Mouse (Mus musculus): Measurements from ENCODE around the gene Sipa1l1.

The Sipa1l1 gene

DNA sequence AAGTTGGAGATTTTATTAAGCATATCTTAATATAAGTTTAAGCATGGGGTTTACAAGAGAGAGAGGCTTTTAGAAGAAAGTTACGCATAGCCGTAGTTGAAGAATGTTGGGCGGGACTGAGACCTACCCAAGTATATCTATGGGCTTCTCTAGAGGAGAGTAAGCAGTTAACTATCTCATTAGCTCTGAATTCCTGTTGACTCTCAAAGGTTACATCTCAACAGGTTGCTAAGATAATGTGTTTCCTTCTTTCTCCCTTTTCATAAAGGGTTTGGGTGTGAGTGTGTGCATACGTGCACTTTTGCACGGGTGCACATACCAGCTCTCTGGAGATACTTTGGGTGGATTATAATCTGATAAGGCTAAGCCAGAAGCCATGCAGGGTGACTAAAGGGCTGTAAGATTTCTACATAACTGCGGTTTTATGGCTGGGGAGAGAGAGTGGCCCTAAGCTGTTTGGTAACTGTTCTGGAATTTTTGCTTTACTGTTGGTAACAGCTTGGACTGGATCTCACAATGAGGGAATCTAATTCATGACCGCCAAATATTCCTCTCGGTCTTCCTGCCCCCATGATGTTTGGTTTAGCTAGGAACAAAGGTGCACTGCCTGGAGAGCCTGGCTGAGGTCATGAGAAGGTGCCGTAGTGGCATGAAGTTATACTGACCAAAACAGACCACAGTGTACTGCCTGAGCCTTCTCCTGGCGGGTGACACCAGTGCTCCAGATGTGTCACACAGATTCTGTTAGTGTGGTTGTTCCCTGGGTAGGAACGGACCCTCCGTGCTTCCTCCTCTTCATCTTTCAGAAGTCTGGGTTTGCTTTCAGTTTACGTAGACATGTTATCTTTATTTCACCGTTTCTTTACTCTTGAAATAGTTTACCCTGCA is 78.5 kb downstream of the Sipa1l1 start:
- no peak for DNase-seq (ENCODE audit: low spot score in 2 of 2)

DNA sequence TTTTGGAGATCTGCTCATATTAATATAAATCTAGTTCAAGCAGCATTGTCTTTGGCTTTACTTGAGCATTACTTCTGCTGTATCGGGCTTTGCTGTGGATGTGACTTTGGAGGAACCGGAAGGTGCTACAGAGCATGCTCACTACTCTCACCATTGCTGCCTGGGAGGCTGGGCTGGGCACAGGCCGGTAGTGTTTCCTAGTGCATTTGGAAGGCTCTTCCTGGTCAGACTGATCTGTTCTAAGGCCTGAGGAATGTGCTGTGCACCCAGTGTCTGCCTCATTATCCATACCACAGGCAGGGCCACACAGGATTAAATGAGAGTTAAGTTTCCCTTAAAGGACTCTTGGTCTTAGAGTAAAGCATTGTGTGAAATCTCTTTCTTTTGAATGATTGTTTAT is 79.4 kb downstream of the Sipa1l1 start:
- no peak for DNase-seq (ENCODE audit: low spot score in 2 of 2)

GRCm38 (mm10) chr12:82251328-82251727 is 82.2 kb downstream of the Sipa1l1 start:
- DNase-seq (ENCODE audit: low spot score in 2 of 2), result no peak

DNA sequence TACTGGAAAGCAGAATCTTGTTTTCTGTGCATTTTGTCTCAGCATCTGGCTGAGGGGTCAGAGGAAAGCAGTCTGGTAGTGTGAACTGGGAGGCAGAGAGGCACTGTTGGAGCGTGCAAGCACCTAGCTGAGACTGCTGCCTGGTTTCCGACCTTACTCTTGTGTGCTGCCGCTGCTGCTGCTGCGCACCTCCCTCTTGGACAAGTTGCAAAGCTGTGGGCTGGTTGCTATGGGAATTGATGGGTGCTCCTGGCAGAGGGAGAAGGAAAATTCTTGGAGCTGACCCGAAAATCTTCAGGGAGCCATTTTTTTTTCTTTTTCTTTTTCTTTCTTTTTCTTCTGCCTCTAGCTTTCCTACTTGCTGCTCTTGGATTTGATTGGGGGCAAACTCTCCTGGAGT is 85.0 kb downstream of the Sipa1l1 start:
- peak in 1 of 2 experiments; percentile 48 for DNase-seq (ENCODE audit: low spot score in 2 of 2)

DNA sequence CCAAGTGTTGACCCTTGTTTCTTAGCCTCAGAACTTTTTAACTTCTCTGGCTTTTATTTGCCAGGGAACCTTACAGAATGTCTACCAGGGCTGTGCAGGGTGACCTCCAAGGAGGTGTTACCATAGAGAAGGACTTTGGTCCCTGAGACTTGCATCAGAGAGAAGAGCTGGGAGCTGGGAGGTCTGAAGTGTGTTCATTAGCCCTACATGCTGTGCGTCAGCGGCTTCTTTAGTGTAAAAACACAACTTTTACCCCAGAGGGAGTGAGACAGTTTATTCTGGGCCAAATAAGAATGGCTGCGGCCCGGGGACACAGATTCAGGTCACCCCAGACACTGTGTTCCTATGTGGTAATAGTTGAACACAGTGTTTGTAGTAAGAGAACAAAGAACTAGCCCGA is 86.9 kb downstream of the Sipa1l1 start:
- peak in 1 of 2 experiments; percentile 28 for DNase-seq (ENCODE audit: low spot score in 2 of 2)

DNA sequence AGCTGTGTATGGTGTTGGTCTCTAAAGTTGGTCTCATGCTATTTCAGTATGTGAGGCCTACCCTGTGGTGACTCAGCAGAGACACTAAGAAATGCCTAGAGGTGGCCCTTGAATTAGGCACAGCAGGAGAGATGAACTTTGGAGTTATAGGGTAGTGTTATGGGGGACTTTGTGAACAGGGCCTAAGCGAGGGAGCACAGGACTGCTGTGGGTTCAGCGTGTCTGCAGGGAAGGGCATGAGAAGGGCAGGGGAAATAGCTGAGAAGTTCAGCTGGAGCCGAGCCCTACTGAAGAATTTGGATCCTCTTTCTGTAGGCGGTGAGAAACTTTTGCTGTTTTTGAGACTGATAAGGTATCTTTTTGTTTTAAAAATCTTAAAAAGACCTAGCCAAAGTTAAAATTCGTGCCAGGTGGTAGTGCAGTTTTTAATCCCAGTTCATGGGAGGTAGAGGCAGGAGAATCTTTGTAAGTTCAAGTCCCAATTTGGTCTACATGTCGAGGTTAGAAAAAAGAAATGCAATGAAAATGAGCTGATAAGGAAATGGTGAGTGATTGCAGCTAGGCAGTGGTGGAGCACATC is 87.9 kb downstream of the Sipa1l1 start:
- peak in 1 of 2 experiments; percentile 46 for DNase-seq (ENCODE audit: low spot score in 2 of 2)

DNA sequence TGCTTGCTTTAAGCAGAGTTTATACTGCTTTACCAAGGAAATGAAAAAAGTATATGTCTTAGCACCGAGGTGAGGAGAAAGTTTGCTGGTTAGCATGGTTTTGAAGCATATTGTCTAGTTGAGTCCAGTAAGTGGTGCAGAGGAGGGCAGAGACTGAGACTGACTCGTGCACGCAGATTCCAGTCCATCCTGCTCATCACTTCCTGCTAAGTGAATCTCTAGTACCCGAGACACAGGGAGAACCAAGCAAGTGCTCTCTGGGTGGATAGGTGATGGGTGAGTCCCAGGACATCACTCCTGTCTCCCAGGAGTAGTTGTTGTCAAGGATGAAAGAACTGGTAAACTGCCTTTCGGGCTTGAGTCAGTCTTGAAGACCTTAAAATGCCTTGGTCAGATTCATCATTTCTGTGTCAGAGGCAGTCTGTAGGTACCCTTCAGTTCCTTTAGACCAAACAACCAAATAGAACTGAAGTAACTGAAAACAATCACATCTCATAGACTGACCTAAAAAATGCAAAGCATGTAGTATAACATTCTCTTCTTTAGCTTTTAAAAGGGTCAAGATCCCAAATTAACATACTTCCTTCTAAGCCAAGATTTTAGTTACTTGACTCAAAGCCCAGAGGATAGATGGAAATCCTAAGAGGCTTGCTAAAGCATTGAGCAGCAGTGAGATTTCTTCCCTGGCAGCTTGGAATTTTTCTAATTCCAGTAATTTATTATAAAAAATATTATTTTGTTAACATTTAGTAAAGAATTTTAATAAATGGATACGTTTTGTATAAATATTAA is 89.1 kb downstream of the Sipa1l1 start:
- DNase-seq (ENCODE audit: low spot score in 2 of 2), result peak in 1 of 2 experiments; percentile 39

DNA sequence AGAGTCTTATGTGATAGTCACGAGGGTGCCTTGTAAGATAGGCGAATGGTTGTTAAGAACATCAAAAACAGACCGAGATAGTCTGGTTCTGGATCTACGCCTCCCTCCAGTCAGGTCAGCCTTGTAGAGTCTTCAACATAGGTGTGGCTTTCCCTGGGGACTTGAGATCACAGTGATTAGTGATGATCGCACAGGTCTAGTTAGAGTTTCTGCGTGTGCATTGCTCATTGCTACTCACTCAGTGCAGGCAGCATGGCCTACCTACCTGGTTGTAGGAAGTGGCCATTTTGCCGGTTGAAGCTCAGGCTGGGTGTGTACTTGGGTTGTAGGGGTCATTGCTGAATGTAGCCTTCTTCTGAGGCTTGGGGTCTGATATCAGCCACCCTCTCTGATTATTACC is 94.3 kb downstream of the Sipa1l1 start:
- DNase-seq (ENCODE audit: low spot score in 2 of 2), result peak in 1 of 2 experiments; percentile 41

DNA sequence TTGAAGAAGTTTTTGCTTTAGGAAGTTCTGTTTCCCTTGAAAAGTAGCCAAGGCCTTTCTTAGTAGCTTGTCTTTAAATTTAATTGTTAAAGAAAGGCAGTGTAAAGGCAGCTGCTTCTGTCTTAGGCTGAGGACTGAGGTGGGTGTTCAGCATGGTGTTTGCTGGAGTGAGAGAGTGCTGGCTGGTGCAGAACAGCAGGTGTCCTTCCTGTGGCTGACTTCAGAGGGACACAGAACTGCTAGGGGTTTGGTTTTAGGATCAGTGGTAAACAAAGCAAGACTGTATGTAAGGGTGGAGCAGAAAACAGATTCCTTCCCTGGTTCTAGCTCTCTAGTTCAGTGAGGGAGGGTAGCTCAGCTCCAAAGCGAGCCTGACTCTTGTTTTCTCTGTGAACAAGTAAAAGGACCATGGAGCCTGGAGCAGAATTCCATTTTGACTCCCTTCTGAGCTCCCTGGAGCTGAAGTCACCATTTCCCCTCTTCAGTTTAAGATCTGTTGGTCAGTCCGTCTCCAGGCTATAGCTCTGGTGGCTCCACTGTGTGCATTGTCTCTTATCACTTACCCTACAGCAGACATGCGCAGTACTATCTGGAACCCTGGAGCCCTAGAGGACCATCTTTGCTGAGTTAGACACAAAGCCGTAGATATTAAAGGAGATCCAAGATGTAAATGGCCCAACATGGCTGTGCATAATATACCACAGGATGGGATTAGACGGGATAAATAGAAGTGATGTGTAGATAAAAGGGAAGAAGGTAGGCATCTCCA is 95.1 kb downstream of the Sipa1l1 start:
- DNase-seq (ENCODE audit: low spot score in 2 of 2), result peak in 1 of 2 experiments; percentile 48

GRCm38 (mm10) chr12:82265335-82266274 is 96.5 kb downstream of the Sipa1l1 start:
- DNase-seq (ENCODE audit: low spot score in 2 of 2), result peak in 1 of 2 experiments; percentile 53

GRCm38 (mm10) chr12:82271447-82271846 is 102.3 kb downstream of the Sipa1l1 start:
- DNase-seq (ENCODE audit: low spot score in 2 of 2), result no peak

DNA sequence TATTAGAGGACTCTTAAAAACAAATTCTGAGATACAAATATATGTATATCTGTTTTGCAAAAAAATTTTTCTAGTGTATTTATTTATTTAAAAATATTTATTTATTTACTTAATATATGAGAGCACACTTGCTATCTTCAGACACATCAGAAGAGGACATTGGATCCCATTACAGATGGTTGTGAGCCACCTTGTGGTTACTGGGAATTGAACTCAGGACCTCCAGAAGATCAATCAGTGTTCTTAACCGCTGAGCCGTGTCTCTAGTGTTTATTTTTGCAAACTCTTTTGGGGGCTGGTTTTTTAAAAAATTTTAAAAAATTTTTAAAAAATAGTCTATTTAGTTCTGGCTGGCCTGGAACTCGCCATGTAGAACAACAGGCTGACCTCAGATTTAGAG is 104.4 kb downstream of the Sipa1l1 start:
- DNase-seq (ENCODE audit: low spot score in 2 of 2), result no peak

DNA sequence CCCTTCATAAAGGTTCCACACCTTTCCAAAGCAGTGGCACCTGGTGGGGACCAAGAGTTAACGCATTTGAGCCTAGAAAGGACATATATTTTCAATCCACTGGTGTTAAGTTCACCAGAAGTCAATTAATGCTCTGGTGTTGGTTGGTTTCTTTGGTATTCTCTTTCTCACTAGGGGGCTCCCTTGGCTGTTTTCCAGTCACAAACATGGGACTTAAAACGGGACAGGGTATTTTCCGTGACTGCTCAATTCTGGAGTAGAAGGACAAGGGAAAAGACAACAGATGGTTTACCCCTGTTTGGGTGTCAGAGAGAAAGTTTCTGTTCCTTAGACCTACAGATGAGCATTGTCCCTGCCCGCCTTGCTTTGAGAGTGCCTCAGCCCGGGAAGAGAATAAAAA is 105.5 kb downstream of the Sipa1l1 start:
- peak in 1 of 2 experiments; percentile 38 for DNase-seq (ENCODE audit: low spot score in 2 of 2)

GRCm38 (mm10) chr12:82275767-82276166 is 106.6 kb downstream of the Sipa1l1 start:
- DNase-seq (ENCODE audit: low spot score in 2 of 2), result no peak

DNA sequence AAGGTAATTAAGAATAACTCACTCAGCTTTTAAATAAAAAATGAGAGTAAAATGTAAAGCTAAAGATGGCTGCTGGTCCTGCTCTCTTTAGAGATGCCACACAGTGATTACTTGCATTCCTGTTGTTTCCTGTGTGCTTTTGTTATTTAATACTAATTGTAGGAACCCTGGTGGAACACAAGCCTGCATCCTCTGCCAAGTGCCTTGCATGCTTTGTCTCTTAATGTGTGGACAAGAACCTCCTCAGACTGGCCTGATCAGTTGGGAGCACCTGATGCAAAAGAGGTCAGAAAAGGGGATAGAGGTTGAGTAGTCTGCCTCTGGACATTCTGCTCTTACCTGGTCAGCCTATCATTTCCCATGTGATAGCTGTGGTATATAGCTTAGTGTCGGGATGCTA is 107.5 kb downstream of the Sipa1l1 start:
- DNase-seq (ENCODE audit: low spot score in 2 of 2), result peak in 1 of 2 experiments; percentile 36

- peak; percentile 23 to 61 for DNase-seq (ENCODE audit: low spot score in 2 of 2)
Observed at GRCm38 (mm10) chr12:82284617-82285016, 115.5 kb downstream of the Sipa1l1 start.

DNA sequence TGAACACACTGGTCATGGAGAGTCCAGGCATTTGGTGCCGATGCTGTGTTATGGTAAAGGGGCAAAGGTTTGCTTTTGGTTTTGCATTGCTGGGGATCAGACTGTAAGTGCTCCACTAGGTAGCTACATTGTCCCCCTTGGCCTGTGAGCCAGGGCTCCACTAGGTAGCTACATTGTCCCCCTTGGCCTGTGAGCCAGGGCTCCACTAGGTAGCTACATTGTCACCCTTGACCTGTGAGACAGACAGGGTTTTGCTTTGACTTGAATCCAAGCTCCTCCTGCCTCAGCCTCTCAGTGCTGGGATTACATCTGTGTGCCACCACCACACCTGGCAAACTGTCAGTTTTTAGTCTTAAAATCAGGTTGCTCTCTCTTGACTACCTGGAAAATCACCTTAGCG is 115.9 kb downstream of the Sipa1l1 start:
- peak in 1 of 2 experiments; percentile 56 for DNase-seq (ENCODE audit: low spot score in 2 of 2)

- peak in 1 of 2 experiments; percentile 31 for DNase-seq (ENCODE audit: low spot score in 2 of 2)
Observed at GRCm38 (mm10) chr12:82286068-82286467, 116.9 kb downstream of the Sipa1l1 start.

GRCm38 (mm10) chr12:82286804-82287203 is 117.7 kb downstream of the Sipa1l1 start:
- no peak for DNase-seq (ENCODE audit: low spot score in 2 of 2)

- DNase-seq (ENCODE audit: low spot score in 2 of 2), result peak in 1 of 2 experiments; percentile 34
Observed at GRCm38 (mm10) chr12:82293545-82294247, 124.6 kb downstream of the Sipa1l1 start.

Measured in spleen, postnatal 4 days (tissue).